Mouse (Mus musculus): Measurements from ENCODE around the gene Olfr516.
"Not testable (repeated sequence)": the region's sequence is repeated elsewhere in the genome, so short reads cannot be mapped to it uniquely, and the experiment has no call there.

Olfr516 gene

DNA sequence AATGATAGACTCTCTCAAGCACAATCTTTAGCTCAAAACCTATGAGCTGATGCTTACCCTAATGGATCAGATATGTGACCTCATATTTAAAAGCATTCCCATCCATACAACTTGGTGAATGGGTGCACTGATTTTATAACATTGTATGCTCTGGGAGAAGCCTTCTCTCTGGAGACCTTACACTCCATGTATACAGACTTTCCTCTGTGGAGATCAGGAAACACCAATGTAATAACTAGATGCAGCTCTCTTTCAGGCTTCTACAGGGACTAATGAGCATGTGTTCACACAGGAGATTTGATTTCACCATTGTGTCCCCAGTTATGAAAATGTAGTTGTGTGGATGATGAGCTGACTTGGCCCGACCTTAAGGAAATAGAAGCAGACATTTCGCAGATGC lies at the start of gene Olfr516:
Gene Olfr516, minus strand, starts transcription at position 101 of the 400 bp plus-strand sequence.
- no peaks in the 10 kb centered on the region for H3K36me3 ChIP-seq (ENCODE audit: control insufficient read depth, insufficient read depth, low read length, poor library complexity, severe bottlenecking)
- DNase-seq (ENCODE audit: low read depth, low spot score), result no peak
- H3K27me3 ChIP-seq (ENCODE audit: control insufficient read depth, insufficient read depth, low read length, poor library complexity, severe bottlenecking), result no peaks in the 10 kb centered on the region

DNA sequence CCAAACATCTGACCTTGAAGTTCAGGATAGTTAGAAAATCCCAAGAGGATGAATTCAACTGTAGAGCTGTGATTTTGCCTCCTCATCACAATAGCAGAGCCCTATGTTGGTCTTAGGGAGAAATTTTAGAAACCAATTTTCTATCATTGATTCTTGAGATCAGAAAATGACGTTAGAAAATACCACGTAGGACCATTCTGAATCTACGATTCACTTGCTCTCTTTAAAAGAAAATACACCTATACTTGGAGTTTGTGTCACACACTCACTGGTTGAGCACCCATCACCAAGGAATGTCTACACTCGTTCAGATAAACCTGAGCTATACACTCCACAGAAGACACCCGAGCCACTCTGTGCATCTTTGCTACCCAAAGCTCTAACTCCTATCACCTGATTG lies 44.0 kb upstream of the Olfr516 start, which contains the start of gene Olfr519:
Gene Olfr519, minus strand, starts transcription at position 101 of the 400 bp plus-strand sequence.
- DNase-seq (ENCODE audit: low read depth, low spot score), result no peak

GRCm38 (mm10) chr7:108884906-108885305 lies 34.6 kb upstream of the Olfr516 start, which contains the start of gene Olfr518:
Olfr518 (minus strand) TSS chr7:108885006.
- DNase-seq (ENCODE audit: low read depth, low spot score), result no peak
- H3K27me3 ChIP-seq (ENCODE audit: control insufficient read depth, insufficient read depth, low read length, poor library complexity, severe bottlenecking), result no peaks in the 10 kb centered on the region
- no peaks in the 10 kb centered on the region for H3K36me3 ChIP-seq (ENCODE audit: control insufficient read depth, insufficient read depth, low read length, poor library complexity, severe bottlenecking)

More for the DNA sequence above, 44.0 kb upstream of the Olfr516 start, which contains the start of gene Olfr519:
- Histone ChIP-seq H3K27me3 (ENCODE audit: control insufficient read depth, insufficient read depth, low read length, poor library complexity, severe bottlenecking) (no peaks in the 10 kb centered on the region), H3K36me3 (ENCODE audit: control insufficient read depth, insufficient read depth, low read length, poor library complexity, severe bottlenecking) (no peaks in the 10 kb centered on the region)

- Histone ChIP-seq H3K36me3 (ENCODE audit: control insufficient read depth, insufficient read depth, low read length, poor library complexity, severe bottlenecking) (no peaks in the 10 kb centered on the region), H3K27me3 (ENCODE audit: control insufficient read depth, insufficient read depth, low read length, poor library complexity, severe bottlenecking) (no peaks in the 10 kb centered on the region)
- DNase-seq (ENCODE audit: low read depth, low spot score), result no peak
These were observed 21.9 kb upstream of the Olfr516 start, which contains the start of gene Olfr517 for GRCm38 (mm10) chr7:108872279-108872678. Olfr517 (minus strand) TSS chr7:108872379.

DNA sequence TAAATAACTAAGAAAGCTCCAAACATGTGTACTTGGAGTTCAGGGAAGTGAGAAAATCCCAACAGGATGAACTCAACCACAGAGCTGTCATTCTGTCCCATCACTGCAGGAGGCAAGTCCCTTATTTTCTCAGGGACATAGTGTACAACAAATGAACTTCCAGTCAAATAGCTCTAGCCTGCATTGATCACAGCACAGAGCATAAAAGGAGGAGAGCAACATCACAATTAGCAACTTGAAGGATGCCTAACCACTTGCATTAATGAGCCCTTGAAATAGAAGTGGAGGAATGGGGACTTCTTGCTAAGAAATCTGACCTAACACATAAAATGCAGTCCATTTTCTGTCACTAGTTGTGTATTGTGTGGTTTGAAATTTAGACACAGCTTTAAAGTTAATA lies 24.4 kb downstream of the Olfr516 start, which contains the start of gene Olfr514:
Gene Olfr514, minus strand, starts transcription at position 101 of the 400 bp plus-strand sequence.
- Histone ChIP-seq H3K36me3 (ENCODE audit: control insufficient read depth, insufficient read depth, low read length, poor library complexity, severe bottlenecking) (no peaks in the 10 kb centered on the region), H3K27me3 (ENCODE audit: control insufficient read depth, insufficient read depth, low read length, poor library complexity, severe bottlenecking) (no peaks in the 10 kb centered on the region)
- no peak for DNase-seq (ENCODE audit: low read depth, low spot score)

GRCm38 (mm10) chr7:108814593-108815215 lies 35.6 kb downstream of the Olfr516 start:
- H3K27me3 ChIP-seq (ENCODE audit: control insufficient read depth, insufficient read depth, low read length, poor library complexity, severe bottlenecking); H3K36me3 ChIP-seq (ENCODE audit: control insufficient read depth, insufficient read depth, low read length, poor library complexity, severe bottlenecking): not testable (repeated sequence)
- peak; percentile 60 for DNase-seq (ENCODE audit: low read depth, low spot score)

- no peak for DNase-seq (ENCODE audit: low read depth, low spot score)
- no peaks in the 10 kb centered on the region for H3K27me3 ChIP-seq (ENCODE audit: control insufficient read depth, insufficient read depth, low read length, poor library complexity, severe bottlenecking)
- no peaks in the 10 kb centered on the region for H3K36me3 ChIP-seq (ENCODE audit: control insufficient read depth, insufficient read depth, low read length, poor library complexity, severe bottlenecking)
These were observed 53.0 kb downstream of the Olfr516 start for GRCm38 (mm10) chr7:108797205-108797933.
